Mouse (Mus musculus): ENCODE results near the gene Agpat4.

GRCm38 (mm10) chr17:12131581-12131980, 13.1 kb downstream of the Agpat4 start:
- TF ChIP-seq CTCF (IDR thresholded peaks at IDR 0.05; ENCODE audit: borderline replicate concordance, insufficient read depth, low read depth, low read length) (no peak), POLR2A (IDR thresholded peaks at IDR 0.05; ENCODE audit: borderline replicate concordance, insufficient read depth, low read length) (no peak)

Measured in cerebellum, adult 2 months (tissue).